Mouse (Mus musculus): Measurements from ENCODE around the gene Gm14403. TPM values are rescaled to one million over a fixed set of nuclear protein-coding genes. Genes with fewer than 3 reads are reported as not detected.

Gene Gm14403
- total RNA-seq, 2 experiments from 2014 or later: 3.0 to 9.1 TPM

Other genes with a start within 250 kb of the Gm14403 start
- not detected in 2 replicates for gene Gm14409, start 231.2 kb upstream of the Gm14403 start, total RNA-seq (2014; fragmentation: Nextera tagmentation)
- gene Gm14409, start 231.2 kb upstream of the Gm14403 start, total RNA-seq (2017): not detected in 2 replicates
- 0.45 TPM in 1 of 2 replicates, not detected in the other for gene Gm14412, start 173.9 kb upstream of the Gm14403 start, total RNA-seq (2014; fragmentation: Nextera tagmentation)
- 0.10 and 0.22 TPM in 2 replicates for gene Gm14412, start 173.9 kb upstream of the Gm14403 start, total RNA-seq (2017)
- 1.8 and 5.1 TPM in 2 replicates for gene Gm14418, start 99.9 kb upstream of the Gm14403 start, total RNA-seq (2014; fragmentation: Nextera tagmentation)
- 1.8 and 5.4 TPM in 2 replicates for gene Gm14418, start 99.9 kb upstream of the Gm14403 start, total RNA-seq (2017)
- 11.7 and 27.4 TPM in 2 replicates for gene Zfp970, start 33.5 kb upstream of the Gm14403 start, total RNA-seq (2014; fragmentation: Nextera tagmentation)
- 13.9 and 14.8 TPM in 2 replicates for gene Zfp970, start 33.5 kb upstream of the Gm14403 start, total RNA-seq (2017)
- not detected in 2 replicates for gene Gm14406, start 80.0 kb downstream of the Gm14403 start, total RNA-seq (2014; fragmentation: Nextera tagmentation)
- gene Gm14406, start 80.0 kb downstream of the Gm14403 start, total RNA-seq (2017): not detected in 2 replicates